Mouse (Mus musculus): Measurements from ENCODE around the gene Vmn1r35. TPM values are rescaled to one million over a fixed set of nuclear protein-coding genes. Genes with fewer than 3 reads are reported as not detected.
"Not testable (repeated sequence)": the region's sequence is repeated elsewhere in the genome, so short reads cannot be mapped to it uniquely, and the experiment has no call there.

Vmn1r35 gene
- total RNA-seq (2015; ENCODE audit: low replicate concordance) (not detected in 2 replicates), total RNA-seq (2017; ENCODE audit: low replicate concordance) (not detected in 2 replicates)

DNA sequence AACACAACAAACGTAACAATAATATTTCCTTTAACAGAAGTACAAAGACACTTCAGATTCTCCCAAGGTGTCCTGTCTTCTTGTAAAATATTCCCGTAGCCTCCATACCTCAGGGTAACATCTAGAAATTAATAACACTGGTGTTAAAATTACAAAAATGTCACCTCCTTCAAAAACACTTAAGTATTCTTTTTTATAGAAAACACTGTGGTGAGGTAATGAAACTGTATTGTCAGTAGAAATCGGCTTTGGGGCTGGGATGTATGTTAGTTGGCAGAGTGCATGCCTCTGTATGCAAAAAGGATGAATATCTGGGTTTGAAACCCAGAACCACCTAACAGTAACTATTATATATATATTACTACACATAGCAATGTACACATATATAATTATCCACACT lies at the start of gene Vmn1r35:
Vmn1r35 (minus strand) TSS at position 101 of the 400 bp plus-strand sequence.
- no peak for ATAC-seq (replicated peaks; ENCODE audit: low FRiP score, poor library complexity, severe bottlenecking)

GRCm38 (mm10) chr6:66729082-66729481 lies 43.4 kb upstream of the Vmn1r35 start, which contains the start of gene Vmn1r37:
Gene Vmn1r37 (plus strand): TSS chr6:66729382.
- ATAC-seq (replicated peaks; ENCODE audit: low FRiP score, poor library complexity, severe bottlenecking) = not testable (repeated sequence)

GRCm38 (mm10) chr6:66719068-66719467 lies 33.4 kb upstream of the Vmn1r35 start, which contains the start of gene Vmn1r36:
Gene Vmn1r36 (minus strand): TSS chr6:66719168.
- not testable (repeated sequence) for ATAC-seq (replicated peaks; ENCODE audit: low FRiP score, poor library complexity, severe bottlenecking)

DNA sequence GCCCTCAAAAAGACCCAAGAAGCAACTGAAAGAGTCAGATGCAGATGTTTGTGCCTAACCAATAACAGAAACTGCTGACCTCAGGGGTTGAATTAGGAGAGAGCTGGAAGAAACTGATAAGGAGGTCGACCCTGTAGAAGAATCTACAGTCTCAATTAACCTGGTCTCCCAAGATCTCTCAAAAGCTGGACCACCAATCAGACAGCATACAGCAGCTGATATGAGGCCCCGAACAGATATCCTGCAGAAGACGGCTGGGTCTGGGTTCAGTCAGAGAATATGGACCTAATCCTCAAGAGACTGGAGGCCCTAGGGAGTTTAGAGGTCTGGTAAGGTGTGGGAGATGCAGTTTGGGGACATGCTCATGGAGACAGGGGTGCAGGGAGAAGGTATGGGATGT lies 28.1 kb upstream of the Vmn1r35 start:
- no peak for ATAC-seq (replicated peaks; ENCODE audit: low FRiP score, poor library complexity, severe bottlenecking)

- no peak for ATAC-seq (replicated peaks; ENCODE audit: low FRiP score, poor library complexity, severe bottlenecking)
Observed at GRCm38 (mm10) chr6:66708901-66709300, 23.2 kb upstream of the Vmn1r35 start.

DNA sequence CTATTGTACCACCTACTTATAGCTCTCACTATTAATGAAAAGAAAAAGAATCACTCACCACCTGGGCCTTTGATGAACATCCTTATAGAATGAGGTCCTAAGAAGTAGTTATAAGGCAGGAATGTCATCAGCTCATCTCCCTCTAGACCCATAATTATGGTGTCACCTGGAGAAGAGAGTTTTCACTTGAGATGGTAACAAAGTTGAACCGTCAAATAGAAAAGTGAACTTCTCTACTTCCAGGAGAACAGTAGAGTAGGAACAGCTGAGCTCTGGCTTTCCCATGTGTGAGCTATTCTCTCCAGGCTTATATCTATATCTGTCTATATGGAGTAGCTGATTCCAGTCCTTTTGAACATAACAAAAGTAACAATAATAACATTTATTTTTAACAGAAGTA lies 41.9 kb downstream of the Vmn1r35 start, which contains the start of gene Vmn1r34:
Vmn1r34 (minus strand) TSS at position 101 of the 400 bp plus-strand sequence.
- ATAC-seq (replicated peaks; ENCODE audit: low FRiP score, poor library complexity, severe bottlenecking) = no peak

Other genes starting within 250 kb of the Vmn1r35 start
- gene Mad2l1, start 150.5 kb downstream of the Vmn1r35 start, total RNA-seq (2015; ENCODE audit: low replicate concordance) = 194 and 200 TPM in 2 replicates
- 104 and 148 TPM in 2 replicates for gene Mad2l1, start 150.5 kb downstream of the Vmn1r35 start, total RNA-seq (2017; ENCODE audit: low replicate concordance)
- gene Vmn1r32, start 125.8 kb downstream of the Vmn1r35 start, total RNA-seq (2015; ENCODE audit: low replicate concordance) = not detected in 2 replicates
- not detected in 2 replicates for gene Vmn1r32, start 125.8 kb downstream of the Vmn1r35 start, total RNA-seq (2017; ENCODE audit: low replicate concordance)
- not detected in 2 replicates for gene Vmn1r33, start 67.6 kb downstream of the Vmn1r35 start, total RNA-seq (2015; ENCODE audit: low replicate concordance)
- not detected in 2 replicates for gene Vmn1r33, start 67.6 kb downstream of the Vmn1r35 start, total RNA-seq (2017; ENCODE audit: low replicate concordance)
- gene Vmn1r34, start 42.0 kb downstream of the Vmn1r35 start, total RNA-seq (2015; ENCODE audit: low replicate concordance) = not detected in 2 replicates
- not detected in 2 replicates for gene Vmn1r34, start 42.0 kb downstream of the Vmn1r35 start, total RNA-seq (2017; ENCODE audit: low replicate concordance)
- gene Vmn1r36, start 33.3 kb upstream of the Vmn1r35 start, total RNA-seq (2015; ENCODE audit: low replicate concordance) = not detected in 2 replicates
- not detected in 2 replicates for gene Vmn1r36, start 33.3 kb upstream of the Vmn1r35 start, total RNA-seq (2017; ENCODE audit: low replicate concordance)
- not detected in 2 replicates for gene Vmn1r37, start 43.5 kb upstream of the Vmn1r35 start, total RNA-seq (2015; ENCODE audit: low replicate concordance)
- gene Vmn1r37, start 43.5 kb upstream of the Vmn1r35 start, total RNA-seq (2017; ENCODE audit: low replicate concordance) = not detected in 2 replicates
- gene Vmn1r38, start 96.7 kb upstream of the Vmn1r35 start, total RNA-seq (2015; ENCODE audit: low replicate concordance) = not detected in 2 replicates
- not detected in 2 replicates for gene Vmn1r38, start 96.7 kb upstream of the Vmn1r35 start, total RNA-seq (2017; ENCODE audit: low replicate concordance)
- not detected in 2 replicates for gene Vmn1r39, start 124.7 kb upstream of the Vmn1r35 start, total RNA-seq (2015; ENCODE audit: low replicate concordance)
- gene Vmn1r39, start 124.7 kb upstream of the Vmn1r35 start, total RNA-seq (2017; ENCODE audit: low replicate concordance) = not detected in 2 replicates
- gene Gng12, start 210.5 kb upstream of the Vmn1r35 start, total RNA-seq (2015; ENCODE audit: low replicate concordance) = 12.3 and 30.2 TPM in 2 replicates
- 4.9 and 8.2 TPM in 2 replicates for gene Gng12, start 210.5 kb upstream of the Vmn1r35 start, total RNA-seq (2017; ENCODE audit: low replicate concordance)